Mouse (Mus musculus) ES-Bruce4 (cell line): ENCODE results near the gene Rhou.

Experiments
- EP300 ChIP-seq: IDR thresholded peaks from 2 replicates; pipeline ENCODE4 v1.6.1; 2011; ENCODE audit warnings: low read depth, low read length; ENCODE audit not compliant: insufficient read depth
- POLR2A ChIP-seq: IDR thresholded peaks from one replicate; pipeline ENCODE4 v1.8.1; 2011; ENCODE audit warnings: low read length; ENCODE audit not compliant: insufficient read depth

GRCm38 (mm10) chr8:123648245-123649170 lies 5.2 kb upstream of the Rhou start:
- TF ChIP-seq POLR2A (no peak), EP300 (no peak)
